Mouse (Mus musculus): ENCODE data around the gene Cep350. TPM values are rescaled to one million over a fixed set of nuclear protein-coding genes. Genes with fewer than 3 reads are reported as not detected.

Cep350 gene
- polyA plus RNA-seq, 1 experiment from 2014 or later = 13.0 TPM

GRCm38 (mm10) chr1:155827703-155828295 lies 145.3 kb downstream of the Cep350 start:
- Histone ChIP-seq H3K27me3 (no peaks in the 10 kb centered on the region), H3K9ac (no peak overlapping the region), H3K9me3 (replicated peaks) (no peaks in the 10 kb centered on the region), H3K4me3 (replicated peaks) (no peak overlapping the region), H3K4me1 (no peaks in the 10 kb centered on the region), H3K27ac (replicated peaks) (no peak overlapping the region), H3K4me2 (replicated peaks) (no peak overlapping the region), H3K36me3 (no peaks in the 10 kb centered on the region)
- ATAC-seq (ENCODE audit: insufficient number of reproducible peaks, low FRiP score, low TSS enrichment, low read depth) = no peak
- WGBS = 53% methylated on average over 8 of the region's 8 CpGs

- WGBS = 54% methylated on average over 5 of the region's 5 CpGs
- H3K4me3 ChIP-seq (replicated peaks) = no peak overlapping the region
- H3K4me2 ChIP-seq (replicated peaks) = no peak overlapping the region
- H3K27me3 ChIP-seq = no peaks in the 10 kb centered on the region
- ATAC-seq (ENCODE audit: insufficient number of reproducible peaks, low FRiP score, low TSS enrichment, low read depth) = no peak
- no peak overlapping the region for H3K27ac ChIP-seq (replicated peaks)
- H3K9ac ChIP-seq = no peak overlapping the region
- H3K4me1 ChIP-seq = no peaks in the 10 kb centered on the region
- H3K36me3 ChIP-seq = no peaks in the 10 kb centered on the region
- no peaks in the 10 kb centered on the region for H3K9me3 ChIP-seq (replicated peaks)
Observed at GRCm38 (mm10) chr1:155826803-155827395, 146.2 kb downstream of the Cep350 start.

- H3K9ac ChIP-seq = no peak overlapping the region
- no peak overlapping the region for H3K4me2 ChIP-seq (replicated peaks)
- no peaks in the 10 kb centered on the region for H3K9me3 ChIP-seq (replicated peaks)
- no peak for ATAC-seq (ENCODE audit: insufficient number of reproducible peaks, low FRiP score, low TSS enrichment, low read depth)
- no peak overlapping the region for H3K4me3 ChIP-seq (replicated peaks)
- H3K36me3 ChIP-seq = no peaks in the 10 kb centered on the region
- H3K4me1 ChIP-seq = no peaks in the 10 kb centered on the region
- no peaks in the 10 kb centered on the region for H3K27me3 ChIP-seq
- no peak overlapping the region for H3K27ac ChIP-seq (replicated peaks)
- 78% methylated on average over 4 of the region's 4 CpGs for WGBS
Observed at GRCm38 (mm10) chr1:155825940-155826716, 146.9 kb downstream of the Cep350 start.

GRCm38 (mm10) chr1:155820646-155821045 lies 152.4 kb downstream of the Cep350 start:
- H3K27ac ChIP-seq (replicated peaks) = no peak overlapping the region
- no peaks in the 10 kb centered on the region for H3K27me3 ChIP-seq
- H3K4me2 ChIP-seq (replicated peaks) = no peak overlapping the region
- no peak overlapping the region for H3K9ac ChIP-seq
- ATAC-seq (ENCODE audit: insufficient number of reproducible peaks, low FRiP score, low TSS enrichment, low read depth) = no peak
- no peaks in the 10 kb centered on the region for H3K36me3 ChIP-seq
- 83% methylated on average over 5 of the region's 5 CpGs for WGBS
- H3K4me1 ChIP-seq = no peaks in the 10 kb centered on the region
- no peak overlapping the region for H3K4me3 ChIP-seq (replicated peaks)
- no peaks in the 10 kb centered on the region for H3K9me3 ChIP-seq (replicated peaks)

- Histone ChIP-seq H3K4me2 (replicated peaks) (no peak overlapping the region), H3K4me3 (replicated peaks) (no peak overlapping the region), H3K36me3 (no peaks in the 10 kb centered on the region), H3K9me3 (replicated peaks) (no peaks in the 10 kb centered on the region), H3K4me1 (peaks cover 14% of the 10 kb centered on the region), H3K27ac (replicated peaks) (no peak overlapping the region), H3K9ac (no peak overlapping the region), H3K27me3 (no peaks in the 10 kb centered on the region)
- no peak for ATAC-seq (ENCODE audit: insufficient number of reproducible peaks, low FRiP score, low TSS enrichment, low read depth)
- WGBS = 41% methylated on average over 2 of the region's 2 CpGs
Observed at GRCm38 (mm10) chr1:155816167-155816566, 156.9 kb downstream of the Cep350 start.

- peak; percentile 91 for ATAC-seq (ENCODE audit: insufficient number of reproducible peaks, low FRiP score, low TSS enrichment, low read depth)
- Histone ChIP-seq H3K27ac (replicated peaks) (peak within 1 kb of the TSS; percentile 76), H3K9me3 (replicated peaks) (no peaks in the 10 kb centered on the region), H3K27me3 (no peaks in the 10 kb centered on the region), H3K4me3 (replicated peaks) (peak within 1 kb of the TSS; percentile 72), H3K36me3 (no peaks in the 10 kb centered on the region), H3K4me1 (peaks cover 25% of the 10 kb centered on the region), H3K9ac (peak within 1 kb of the TSS; percentile 58), H3K4me2 (replicated peaks) (peak within 1 kb of the TSS; percentile 77)
- under 1% methylated on average over 62 of the region's 67 CpGs for WGBS
Observed at GRCm38 (mm10) chr1:155812581-155813499, 160.2 kb downstream of the Cep350 start, which contains the start of gene Qsox1. TSS of gene Qsox1 (minus strand) at chr1:155812889.

- Histone ChIP-seq H3K36me3 (no peaks in the 10 kb centered on the region), H3K9me3 (replicated peaks) (no peaks in the 10 kb centered on the region), H3K9ac (peak overlapping the region; percentile 58), H3K4me2 (replicated peaks) (peak overlapping the region; percentile 77), H3K27ac (replicated peaks) (peak overlapping the region; percentile 76), H3K4me1 (peaks cover 25% of the 10 kb centered on the region), H3K4me3 (replicated peaks) (peak overlapping the region; percentile 72), H3K27me3 (no peaks in the 10 kb centered on the region)
- 4% methylated on average over 22 of the region's 22 CpGs for WGBS
- peak; percentile 7; the same call in 1 of the 2 replicates for ATAC-seq (ENCODE audit: insufficient number of reproducible peaks, low FRiP score, low TSS enrichment, low read depth)
Observed at GRCm38 (mm10) chr1:155811995-155812580, 161.0 kb downstream of the Cep350 start.

GRCm38 (mm10) chr1:155810616-155811015 lies 162.4 kb downstream of the Cep350 start:
- H3K36me3 ChIP-seq = no peaks in the 10 kb centered on the region
- no peaks in the 10 kb centered on the region for H3K9me3 ChIP-seq (replicated peaks)
- no peak overlapping the region for H3K9ac ChIP-seq
- no peak overlapping the region for H3K4me2 ChIP-seq (replicated peaks)
- no peak for ATAC-seq (ENCODE audit: insufficient number of reproducible peaks, low FRiP score, low TSS enrichment, low read depth)
- no peak overlapping the region for H3K4me3 ChIP-seq (replicated peaks)
- H3K27ac ChIP-seq (replicated peaks) = no peak overlapping the region
- WGBS = 46% methylated on average over 7 of the region's 7 CpGs
- H3K4me1 ChIP-seq = peaks cover 25% of the 10 kb centered on the region
- H3K27me3 ChIP-seq = no peaks in the 10 kb centered on the region

GRCm38 (mm10) chr1:155809706-155810442 lies 163.2 kb downstream of the Cep350 start:
- no peak overlapping the region for H3K9ac ChIP-seq
- H3K9me3 ChIP-seq (replicated peaks) = no peaks in the 10 kb centered on the region
- H3K27me3 ChIP-seq = no peaks in the 10 kb centered on the region
- H3K27ac ChIP-seq (replicated peaks) = no peak overlapping the region
- 74% methylated on average over 10 of the region's 10 CpGs for WGBS
- no peak overlapping the region for H3K4me2 ChIP-seq (replicated peaks)
- peaks cover 25% of the 10 kb centered on the region for H3K4me1 ChIP-seq
- no peak for ATAC-seq (ENCODE audit: insufficient number of reproducible peaks, low FRiP score, low TSS enrichment, low read depth)
- no peaks in the 10 kb centered on the region for H3K36me3 ChIP-seq
- H3K4me3 ChIP-seq (replicated peaks) = no peak overlapping the region

- no peak overlapping the region for H3K27ac ChIP-seq (replicated peaks)
Observed at GRCm38 (mm10) chr1:155808261-155808660, 164.8 kb downstream of the Cep350 start.

More at GRCm38 (mm10) chr1:155808261-155808660, 164.8 kb downstream of the Cep350 start:
- Histone ChIP-seq H3K4me1 (peaks cover 22% of the 10 kb centered on the region), H3K9me3 (replicated peaks) (no peaks in the 10 kb centered on the region), H3K4me3 (replicated peaks) (no peak overlapping the region), H3K36me3 (no peaks in the 10 kb centered on the region), H3K9ac (no peak overlapping the region), H3K4me2 (replicated peaks) (no peak overlapping the region), H3K27me3 (no peaks in the 10 kb centered on the region)
- 86% methylated on average over 4 of the region's 4 CpGs for WGBS
- ATAC-seq (ENCODE audit: insufficient number of reproducible peaks, low FRiP score, low TSS enrichment, low read depth) = no peak

Data from embryonic facial prominence, embryonic 15.5 days (tissue).